9 mouse cellular contexts compared by ENCODE assay signal in the genomic region with DNA sequence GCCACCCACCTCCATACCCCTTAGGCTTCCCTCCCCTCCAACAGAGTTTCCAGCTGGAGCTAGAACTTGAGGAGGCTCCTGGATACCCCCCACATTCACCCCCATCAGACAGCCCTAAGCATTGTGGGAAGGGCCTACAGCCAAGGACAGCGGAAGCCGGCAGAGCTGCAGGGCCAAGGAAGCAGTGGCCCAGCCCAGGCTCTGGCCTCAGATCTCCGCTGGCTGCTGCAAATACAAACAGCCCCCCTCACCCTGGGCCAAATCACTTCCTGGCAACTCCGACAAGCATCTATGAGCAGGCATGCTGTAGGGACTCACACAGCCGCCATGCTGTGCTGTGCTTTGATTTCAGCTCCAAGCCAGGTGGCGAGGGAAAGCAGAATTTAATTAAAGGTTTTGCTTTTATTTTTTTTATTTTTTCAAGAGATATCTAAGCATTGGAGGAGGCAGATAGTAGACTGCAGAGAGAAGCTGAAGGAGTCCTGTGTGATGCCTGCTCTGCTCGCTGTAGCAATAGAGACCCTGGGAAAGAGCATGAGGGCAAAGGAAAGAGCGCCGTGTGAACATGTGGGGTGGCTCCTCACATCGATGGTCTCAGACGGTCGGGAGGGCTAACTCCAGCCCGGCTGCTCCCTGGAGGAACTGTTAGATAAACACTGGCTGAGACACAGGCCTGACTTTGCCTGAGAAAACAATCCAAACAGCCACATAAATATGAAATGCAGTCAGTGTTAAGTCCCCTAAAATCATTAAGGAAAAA.
DNase-seq lines count a peak whose midpoint lies in the region; ATAC-seq and TF ChIP-seq lines count a peak whose summit lies in the region.
"Had no signal": no experiment of that assay in that cellular context is flagged by ENCODE, and none has a peak within 500 bp of the region (broad histone marks: within the 10 kb centered on the region; RNA-seq: fewer than 3 reads in every experiment).

No protein-coding gene starts in this region.

- ATAC-seq in intestine, postnatal 0 days: peak; percentile 28; the same call in 1 of the 2 replicates
- peak; percentile 52; the same call in 1 of the 2 replicates for ATAC-seq in limb, embryonic 15.5 days (ENCODE audit: insufficient number of reproducible peaks, low FRiP score, low TSS enrichment, low read depth)
- ATAC-seq in megakaryocyte progenitor cell, adult 5-6 weeks (replicated peaks; ENCODE audit: poor library complexity): no peak

- TF ChIP-seq CTCF in intestine, postnatal 0 days (IDR thresholded peaks at IDR 0.05; ENCODE audit: low read depth): peak; percentile 37; the same call in 1 of the 2 replicates
- TF ChIP-seq CTCF in olfactory bulb, adult 2 months (IDR thresholded peaks at IDR 0.05; ENCODE audit: insufficient read depth, low read depth, low read length): no peak

- H3K36me3 ChIP-seq in intestine, postnatal 0 days (ENCODE audit: control insufficient read depth, insufficient read depth): peaks cover 13% of the 10 kb centered on the region
- H3K36me3 ChIP-seq in limb, embryonic 15.5 days: peaks cover 27% of the 10 kb centered on the region
- H3K36me3 ChIP-seq: midbrain, embryonic 12.5 days had no signal

- H3K9me3 ChIP-seq in intestine, postnatal 0 days (ENCODE audit: control insufficient read depth): no peaks in the 10 kb centered on the region
- H3K9me3 ChIP-seq in limb, embryonic 15.5 days: no peaks in the 10 kb centered on the region
- H3K9me3 ChIP-seq: midbrain, embryonic 12.5 days had no signal

- DNase-seq in frontal cortex, postnatal 10 days (ENCODE audit: low spot score in 2 of 2): peak; percentile 66 to 77
- no peak for DNase-seq in frontal cortex, adult 2 months (ENCODE audit: extremely low spot score in 1 of 2, low spot score in 1 of 2)
- peak; percentile 12 to 23 for DNase-seq in cerebellum, postnatal 36 days
- peak; percentile 59 to 77 for DNase-seq in gastrocnemius, postnatal 4 days (ENCODE audit: low spot score in 2 of 2)

- H3K4me2 ChIP-seq in intestine, postnatal 0 days (replicated peaks; ENCODE audit: low read depth): no peak overlapping the region
- H3K4me2 ChIP-seq in limb, embryonic 15.5 days: no peak overlapping the region
- H3K4me2 ChIP-seq: midbrain, embryonic 12.5 days had no signal

- 47% methylated on average over 13 of the region's 13 CpGs for WGBS in intestine, postnatal 0 days
- 50% methylated on average over 13 of the region's 13 CpGs for WGBS in limb, embryonic 15.5 days
- 38% methylated on average over 13 of the region's 13 CpGs for WGBS in olfactory bulb, adult 2 months

- no peak overlapping the region for H3K4me3 ChIP-seq in intestine, postnatal 0 days (ENCODE audit: low read depth, low read length)
- H3K4me3 ChIP-seq in limb, embryonic 15.5 days: no peak overlapping the region
- H3K4me3 ChIP-seq in olfactory bulb, adult 2 months (ENCODE audit: insufficient read depth, low read depth, low read length): no peak overlapping the region
- H3K4me3 ChIP-seq: midbrain, embryonic 12.5 days had no signal

- no peak overlapping the region for H3K9ac ChIP-seq in intestine, postnatal 0 days (ENCODE audit: low read depth, low read length)
- H3K9ac ChIP-seq in limb, embryonic 15.5 days: no peak overlapping the region
- H3K9ac ChIP-seq: midbrain, embryonic 12.5 days had no signal

- no peaks in the 10 kb centered on the region for H3K27me3 ChIP-seq in intestine, postnatal 0 days (replicated peaks; ENCODE audit: control insufficient read depth, insufficient read depth, low read length)
- no peaks in the 10 kb centered on the region for H3K27me3 ChIP-seq in limb, embryonic 15.5 days
- H3K27me3 ChIP-seq: midbrain, embryonic 12.5 days had no signal

- H3K27ac ChIP-seq in intestine, postnatal 0 days (ENCODE audit: low read depth, low read length): peak overlapping the region; percentile 57; the same call in 1 of the 2 replicates
- peak overlapping the region; percentile 51 for H3K27ac ChIP-seq in limb, embryonic 15.5 days
- peak overlapping the region; percentile 54; the same call in 1 of the 2 replicates for H3K27ac ChIP-seq in olfactory bulb, adult 2 months (ENCODE audit: insufficient read depth, low read depth, low read length)
- H3K27ac ChIP-seq: midbrain, embryonic 12.5 days had no signal

- no peaks in the 10 kb centered on the region for H3K4me1 ChIP-seq in intestine, postnatal 0 days (replicated peaks; ENCODE audit: control insufficient read depth, insufficient read depth, low read length)
- peaks cover 15% of the 10 kb centered on the region for H3K4me1 ChIP-seq in limb, embryonic 15.5 days
- H3K4me1 ChIP-seq in olfactory bulb, adult 2 months (ENCODE audit: control insufficient read depth, insufficient read depth, low read length): peaks cover 26% of the 10 kb centered on the region
- H3K4me1 ChIP-seq: midbrain, embryonic 12.5 days had no signal

- TF ChIP-seq POLR2A in olfactory bulb, adult 2 months (IDR thresholded peaks at IDR 0.05; ENCODE audit: insufficient read depth, low read depth, low read length): no peak

Comparison
In these comparisons a context has a peak if more than half of its experiments do, and no peak if none do; other contexts are left out.
1. DNase-seq: peak in frontal cortex, postnatal 10 days (2 of 2), cerebellum, postnatal 36 days (2 of 2) and gastrocnemius, postnatal 4 days (2 of 2); none in frontal cortex, adult 2 months (0 of 2).
2. Peak in every context shown above with its lines, with median percentiles within 50 percentile points of each other: H3K27ac ChIP-seq.